Mouse (Mus musculus): ENCODE measurements around the gene Tfg. TPM values are rescaled to one million over a fixed set of nuclear protein-coding genes. Genes with fewer than 3 reads are reported as not detected.

The Tfg gene
- polyA plus RNA-seq, 2 experiments = 40.7 to 74.5 TPM

- H3K27me3 ChIP-seq (ENCODE audit: control insufficient read depth, insufficient read depth, low read length) = no peaks in the 10 kb centered on the region
- H3K27ac ChIP-seq = no peak overlapping the region
- H3K9me3 ChIP-seq (ENCODE audit: control insufficient read depth, low read length) = no peaks in the 10 kb centered on the region
- H3K4me3 ChIP-seq (ENCODE audit: insufficient read depth in 1 of 2, low read depth in 2 of 2, low read length in 2 of 2) = no peak overlapping the region
- H3K4me2 ChIP-seq (ENCODE audit: low read depth) = no peak overlapping the region
- DNase-seq (ENCODE audit: low read depth in 3 of 3, low spot score in 3 of 3) = no peak
- TF ChIP-seq CTCF (IDR thresholded peaks at IDR 0.05; ENCODE audit: low read depth) (no peak), EP300 (IDR thresholded peaks at IDR 0.05; ENCODE audit: low read depth) (no peak)
- H3K36me3 ChIP-seq (replicated peaks; ENCODE audit: control insufficient read depth, insufficient read depth, low read depth) = no peaks in the 10 kb centered on the region
- ATAC-seq (ENCODE audit: insufficient read depth) = no peak
- 79% methylated on average over 2 of the region's 2 CpGs for whole genome bisulfite sequencing (ENCODE audit: insufficient replicate concordance)
- H3K9ac ChIP-seq (replicated peaks) = no peak overlapping the region
- no peaks in the 10 kb centered on the region for H3K4me1 ChIP-seq (replicated peaks; ENCODE audit: control insufficient read depth in 2 of 2, insufficient read depth in 2 of 2, low read length in 1 of 2)
Observed at GRCm38 (mm10) chr16:56673420-56673819, 43.8 kb downstream of the Tfg start.

- H3K4me1 ChIP-seq (replicated peaks; ENCODE audit: control insufficient read depth in 2 of 2, insufficient read depth in 2 of 2, low read length in 1 of 2) = no peaks in the 10 kb centered on the region
- no peak overlapping the region for H3K27ac ChIP-seq
- no peak for TF ChIP-seq CTCF (IDR thresholded peaks at IDR 0.05; ENCODE audit: low read depth)
- TF ChIP-seq EP300 (IDR thresholded peaks at IDR 0.05; ENCODE audit: low read depth) = no peak
- WGBS (ENCODE audit: insufficient replicate concordance) = 65% methylated on average over 8 of the region's 8 CpGs
- H3K9ac ChIP-seq (replicated peaks) = no peak overlapping the region
- ATAC-seq (ENCODE audit: insufficient read depth) = no peak
- no peak overlapping the region for H3K4me2 ChIP-seq (ENCODE audit: low read depth)
- no peak overlapping the region for H3K4me3 ChIP-seq (ENCODE audit: insufficient read depth in 1 of 2, low read depth in 2 of 2, low read length in 2 of 2)
- H3K9me3 ChIP-seq (ENCODE audit: control insufficient read depth, low read length) = no peaks in the 10 kb centered on the region
- H3K36me3 ChIP-seq (replicated peaks; ENCODE audit: control insufficient read depth, insufficient read depth, low read depth) = no peaks in the 10 kb centered on the region
- no peak for DNase-seq (ENCODE audit: low read depth in 3 of 3, low spot score in 3 of 3)
- no peaks in the 10 kb centered on the region for H3K27me3 ChIP-seq (ENCODE audit: control insufficient read depth, insufficient read depth, low read length)
Observed at GRCm38 (mm10) chr16:56670941-56671340, 46.3 kb downstream of the Tfg start.

GRCm38 (mm10) chr16:56669520-56669919, 47.7 kb downstream of the Tfg start:
- no peaks in the 10 kb centered on the region for H3K36me3 ChIP-seq (replicated peaks; ENCODE audit: control insufficient read depth, insufficient read depth, low read depth)
- no peak overlapping the region for H3K4me2 ChIP-seq (ENCODE audit: low read depth)
- DNase-seq (ENCODE audit: low read depth in 3 of 3, low spot score in 3 of 3) (no peak), ATAC-seq (ENCODE audit: insufficient read depth) (no peak)
- no peak overlapping the region for H3K9ac ChIP-seq (replicated peaks)
- H3K4me3 ChIP-seq (ENCODE audit: insufficient read depth in 1 of 2, low read depth in 2 of 2, low read length in 2 of 2) = no peak overlapping the region
- H3K27ac ChIP-seq = no peak overlapping the region
- H3K9me3 ChIP-seq (ENCODE audit: control insufficient read depth, low read length) = no peaks in the 10 kb centered on the region
- 54% methylated on average over 5 of the region's 5 CpGs for WGBS (ENCODE audit: insufficient replicate concordance)
- no peaks in the 10 kb centered on the region for H3K4me1 ChIP-seq (replicated peaks; ENCODE audit: control insufficient read depth in 2 of 2, insufficient read depth in 2 of 2, low read length in 1 of 2)
- TF ChIP-seq CTCF (IDR thresholded peaks at IDR 0.05; ENCODE audit: low read depth) (no peak), EP300 (IDR thresholded peaks at IDR 0.05; ENCODE audit: low read depth) (no peak)
- H3K27me3 ChIP-seq (ENCODE audit: control insufficient read depth, insufficient read depth, low read length) = no peaks in the 10 kb centered on the region

- Histone ChIP-seq H3K27me3 (ENCODE audit: control insufficient read depth, insufficient read depth, low read length) (no peaks in the 10 kb centered on the region), H3K4me2 (ENCODE audit: low read depth) (no peak overlapping the region), H3K36me3 (replicated peaks; ENCODE audit: control insufficient read depth, insufficient read depth, low read depth) (no peaks in the 10 kb centered on the region), H3K9ac (replicated peaks) (no peak overlapping the region), H3K9me3 (ENCODE audit: control insufficient read depth, low read length) (no peaks in the 10 kb centered on the region), H3K4me1 (replicated peaks; ENCODE audit: control insufficient read depth in 2 of 2, insufficient read depth in 2 of 2, low read length in 1 of 2) (no peaks in the 10 kb centered on the region), H3K4me3 (ENCODE audit: insufficient read depth in 1 of 2, low read depth in 2 of 2, low read length in 2 of 2) (no peak overlapping the region), H3K27ac (no peak overlapping the region)
- ATAC-seq (ENCODE audit: insufficient read depth) (no peak), DNase-seq (ENCODE audit: low read depth in 3 of 3, low spot score in 3 of 3) (no peak)
- TF ChIP-seq EP300 (IDR thresholded peaks at IDR 0.05; ENCODE audit: low read depth) = no peak
- no peak for TF ChIP-seq CTCF (IDR thresholded peaks at IDR 0.05; ENCODE audit: low read depth)
Observed at GRCm38 (mm10) chr16:56658866-56659265, 58.4 kb downstream of the Tfg start.

- no peaks in the 10 kb centered on the region for H3K9me3 ChIP-seq (ENCODE audit: control insufficient read depth, low read length)
- DNase-seq (ENCODE audit: low read depth in 3 of 3, low spot score in 3 of 3) = no peak
- no peaks in the 10 kb centered on the region for H3K4me1 ChIP-seq (replicated peaks; ENCODE audit: control insufficient read depth in 2 of 2, insufficient read depth in 2 of 2, low read length in 1 of 2)
- TF ChIP-seq CTCF (IDR thresholded peaks at IDR 0.05; ENCODE audit: low read depth) (no peak), EP300 (IDR thresholded peaks at IDR 0.05; ENCODE audit: low read depth) (no peak)
- no peaks in the 10 kb centered on the region for H3K27me3 ChIP-seq (ENCODE audit: control insufficient read depth, insufficient read depth, low read length)
- 72% methylated on average over 12 of the region's 12 CpGs for WGBS (ENCODE audit: insufficient replicate concordance)
- no peak overlapping the region for H3K9ac ChIP-seq (replicated peaks)
- no peak overlapping the region for H3K27ac ChIP-seq
- H3K4me2 ChIP-seq (ENCODE audit: low read depth) = no peak overlapping the region
- no peak for ATAC-seq (ENCODE audit: insufficient read depth)
- H3K4me3 ChIP-seq (ENCODE audit: insufficient read depth in 1 of 2, low read depth in 2 of 2, low read length in 2 of 2) = no peak overlapping the region
- no peaks in the 10 kb centered on the region for H3K36me3 ChIP-seq (replicated peaks; ENCODE audit: control insufficient read depth, insufficient read depth, low read depth)
Observed at GRCm38 (mm10) chr16:56655193-56655910, 61.9 kb downstream of the Tfg start.
